Mouse (Mus musculus): ENCODE results near the gene Peli2.

Peli2 gene

GRCm38 (mm10) chr14:48288600-48288999 lies 168.0 kb downstream of the Peli2 start:
- peak; percentile 26 for DNase-seq (ENCODE audit: inconsistent ontology term)

- no peak for DNase-seq (ENCODE audit: inconsistent ontology term)
These were observed 169.3 kb downstream of the Peli2 start for GRCm38 (mm10) chr14:48289602-48290599.

GRCm38 (mm10) chr14:48293498-48293897 lies 172.9 kb downstream of the Peli2 start:
- DNase-seq (ENCODE audit: inconsistent ontology term), result no peak

- DNase-seq (ENCODE audit: inconsistent ontology term), result no peak
These were observed 174.8 kb downstream of the Peli2 start for GRCm38 (mm10) chr14:48295410-48295809.

GRCm38 (mm10) chr14:48295815-48296271 lies 175.2 kb downstream of the Peli2 start:
- DNase-seq (ENCODE audit: inconsistent ontology term), result peak; percentile 68

- no peak for DNase-seq (ENCODE audit: inconsistent ontology term)
These were observed 176.2 kb downstream of the Peli2 start for GRCm38 (mm10) chr14:48296820-48297219.

GRCm38 (mm10) chr14:48302471-48303186 lies 182.0 kb downstream of the Peli2 start:
- DNase-seq (ENCODE audit: inconsistent ontology term), result no peak

GRCm38 (mm10) chr14:48303235-48303634 lies 182.6 kb downstream of the Peli2 start:
- no peak for DNase-seq (ENCODE audit: inconsistent ontology term)

GRCm38 (mm10) chr14:48303841-48304240 lies 183.2 kb downstream of the Peli2 start:
- DNase-seq (ENCODE audit: inconsistent ontology term), result no peak

- no peak for DNase-seq (ENCODE audit: inconsistent ontology term)
These were observed 192.6 kb downstream of the Peli2 start for GRCm38 (mm10) chr14:48313234-48313633.

- no peak for DNase-seq (ENCODE audit: inconsistent ontology term)
These were observed 195.8 kb downstream of the Peli2 start for GRCm38 (mm10) chr14:48316396-48316795.

GRCm38 (mm10) chr14:48323771-48324459 lies 203.3 kb downstream of the Peli2 start:
- no peak for DNase-seq (ENCODE audit: inconsistent ontology term)

GRCm38 (mm10) chr14:48324460-48324850 lies 203.8 kb downstream of the Peli2 start:
- no peak for DNase-seq (ENCODE audit: inconsistent ontology term)

- no peak for DNase-seq (ENCODE audit: inconsistent ontology term)
These were observed 207.1 kb downstream of the Peli2 start for GRCm38 (mm10) chr14:48327746-48328145.

GRCm38 (mm10) chr14:48329716-48330365 lies 209.2 kb downstream of the Peli2 start:
- DNase-seq (ENCODE audit: inconsistent ontology term), result no peak

All from Muller cell, postnatal 12 days (primary cell).